Mouse (Mus musculus) myocyte (in vitro differentiated cells): ENCODE measurements around the gene Gm21962.

ENCODE experiments used
- CEBPB ChIP-seq: IDR thresholded peaks from 2 replicates; pipeline ENCODE4 v1.6.1; 2011; ENCODE audit warnings: mild to moderate bottlenecking, moderate library complexity; ENCODE audit not compliant: poor library complexity, insufficient read depth, severe bottlenecking
- E2F4 ChIP-seq: IDR thresholded peaks from one replicate; pipeline ENCODE4 v1.6.1; 2011; ENCODE audit warnings: mild to moderate bottlenecking, control low read depth, moderate library complexity; ENCODE audit not compliant: insufficient read depth
- MAX ChIP-seq: IDR thresholded peaks from one replicate; pipeline ENCODE4 v1.6.1; 2011; ENCODE audit warnings: low read depth, mild to moderate bottlenecking, control low read depth
- MYOG ChIP-seq, 3 experiments: IDR thresholded peaks; one replicate each; pipeline ENCODE4 v1.6.1; 2011; ENCODE audit warnings: control low read depth in 2 of 3, low read depth in 2 of 3, mild to moderate bottlenecking in 2 of 3; ENCODE audit not compliant: insufficient read length in 2 of 3, control insufficient read depth in 1 of 3, insufficient read depth in 1 of 3
- POLR2A ChIP-seq: IDR thresholded peaks from one replicate; pipeline ENCODE4 v1.6.1; 2011; ENCODE audit warnings: low read depth, mild to moderate bottlenecking, control low read depth, moderate library complexity; ENCODE audit not compliant: insufficient read length
- POLR2AphosphoS2 ChIP-seq: IDR thresholded peaks from one replicate; pipeline ENCODE4 v1.6.1; 2011; ENCODE audit warnings: low read depth, control low read depth; ENCODE audit not compliant: insufficient read length
- TCF12 ChIP-seq: IDR thresholded peaks from one replicate; pipeline ENCODE4 v1.6.1; 2011; ENCODE audit warnings: mild to moderate bottlenecking, control low read depth; ENCODE audit not compliant: poor library complexity, insufficient read depth, severe bottlenecking
- TCF3 ChIP-seq: IDR thresholded peaks from one replicate; pipeline ENCODE4 v1.6.1; 2011; ENCODE audit warnings: low read depth, control low read depth; ENCODE audit not compliant: insufficient read length
- USF1 ChIP-seq: IDR thresholded peaks from one replicate; pipeline ENCODE4 v1.6.1; 2011; ENCODE audit warnings: low read depth, mild to moderate bottlenecking, control low read depth, moderate library complexity

GRCm38 (mm10) chr3:137716573-137717157 is 45.3 kb downstream of the Gm21962 start:
- TF ChIP-seq POLR2A, result no peak
- no peak for TF ChIP-seq TCF3
- TF ChIP-seq CEBPB, result no peak
- TF ChIP-seq TCF12, result no peak
- no peak for TF ChIP-seq POLR2AphosphoS2
- TF ChIP-seq MAX, result no peak
- no peak for TF ChIP-seq MYOG (IDR thresholded peaks at IDR 0.05; ENCODE audit: control insufficient read depth in 1 of 3, insufficient read depth in 1 of 3, insufficient read length in 2 of 3, low read depth in 2 of 3)
- no peak for TF ChIP-seq USF1
- no peak for TF ChIP-seq E2F4
